Mouse (Mus musculus): Measurements from ENCODE around the gene Ccdc117.
A peak's percentile ranks its signal among the peaks of the same experiment; 100 is the strongest.
"Not testable (repeated sequence)": the region's sequence is repeated elsewhere in the genome, so short reads cannot be mapped to it uniquely, and the experiment has no call there.

Gene Ccdc117

DNA sequence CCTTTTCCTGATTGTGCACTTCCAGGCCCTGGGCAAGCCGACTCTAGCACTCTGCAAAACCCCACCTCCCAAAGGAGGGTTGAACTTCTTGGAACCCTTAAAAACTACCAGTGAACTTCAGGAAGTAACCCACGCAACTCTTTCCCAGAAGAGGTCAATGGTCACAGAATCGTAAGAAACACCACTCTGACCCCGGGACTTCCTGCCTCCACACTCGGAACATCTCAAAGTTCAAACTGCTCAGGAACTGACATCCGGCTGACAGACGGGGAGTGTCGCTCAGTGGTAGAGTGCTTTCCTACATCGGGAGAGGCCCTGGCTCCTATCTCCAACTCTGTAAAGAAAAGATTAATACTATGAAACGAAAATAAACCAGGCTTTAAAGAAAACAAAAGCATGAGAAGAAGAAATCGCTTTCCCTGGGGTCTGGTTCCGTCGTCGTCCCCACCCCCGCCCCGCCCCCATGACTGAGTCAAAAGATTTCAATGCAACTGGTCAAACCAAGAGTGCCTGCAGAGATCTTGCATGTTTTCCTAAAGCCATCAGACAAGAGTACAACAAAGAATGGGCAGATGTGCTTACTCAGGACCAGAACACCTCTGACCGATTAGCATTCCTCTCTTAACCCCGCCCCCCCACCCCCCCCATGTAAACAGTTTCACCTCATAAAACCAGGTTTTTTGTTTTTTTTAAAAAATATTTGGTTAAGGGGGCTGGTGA, 36.0 kb downstream of the Ccdc117 start:
- DNase-seq = no peak

DNA sequence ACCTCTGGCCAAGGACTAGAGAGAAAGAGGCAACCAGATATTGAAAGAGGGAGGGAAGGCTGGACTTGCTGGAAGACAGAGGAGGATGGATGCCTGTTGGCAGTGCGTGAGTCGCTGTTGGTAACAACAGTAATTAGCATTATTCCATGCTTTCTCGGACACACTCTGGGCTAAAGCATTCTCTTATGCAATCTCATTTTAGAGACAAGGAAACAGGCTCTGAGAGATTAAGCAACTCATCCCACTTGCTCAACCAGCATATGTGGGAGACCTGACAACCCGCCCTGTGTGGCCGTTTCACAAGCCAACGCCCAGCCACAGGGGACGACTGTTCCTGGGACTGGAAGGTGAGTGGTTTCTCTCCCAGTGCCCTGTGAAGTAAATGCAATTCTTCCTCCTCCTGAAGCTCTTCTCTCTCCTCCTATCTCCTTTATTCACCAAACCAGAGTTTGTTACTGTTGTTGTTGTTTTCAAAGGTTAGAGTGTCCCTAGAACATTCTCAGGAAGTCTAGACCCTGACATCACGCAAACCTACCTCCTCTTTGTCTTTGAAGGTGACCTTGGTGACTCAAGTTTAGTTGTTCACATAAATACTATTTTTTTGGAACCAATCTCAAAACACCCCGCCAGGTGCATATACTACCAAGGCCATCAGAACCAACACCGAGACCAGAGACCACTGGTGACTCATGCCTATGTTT, 39.5 kb downstream of the Ccdc117 start:
- DNase-seq = no peak

DNA sequence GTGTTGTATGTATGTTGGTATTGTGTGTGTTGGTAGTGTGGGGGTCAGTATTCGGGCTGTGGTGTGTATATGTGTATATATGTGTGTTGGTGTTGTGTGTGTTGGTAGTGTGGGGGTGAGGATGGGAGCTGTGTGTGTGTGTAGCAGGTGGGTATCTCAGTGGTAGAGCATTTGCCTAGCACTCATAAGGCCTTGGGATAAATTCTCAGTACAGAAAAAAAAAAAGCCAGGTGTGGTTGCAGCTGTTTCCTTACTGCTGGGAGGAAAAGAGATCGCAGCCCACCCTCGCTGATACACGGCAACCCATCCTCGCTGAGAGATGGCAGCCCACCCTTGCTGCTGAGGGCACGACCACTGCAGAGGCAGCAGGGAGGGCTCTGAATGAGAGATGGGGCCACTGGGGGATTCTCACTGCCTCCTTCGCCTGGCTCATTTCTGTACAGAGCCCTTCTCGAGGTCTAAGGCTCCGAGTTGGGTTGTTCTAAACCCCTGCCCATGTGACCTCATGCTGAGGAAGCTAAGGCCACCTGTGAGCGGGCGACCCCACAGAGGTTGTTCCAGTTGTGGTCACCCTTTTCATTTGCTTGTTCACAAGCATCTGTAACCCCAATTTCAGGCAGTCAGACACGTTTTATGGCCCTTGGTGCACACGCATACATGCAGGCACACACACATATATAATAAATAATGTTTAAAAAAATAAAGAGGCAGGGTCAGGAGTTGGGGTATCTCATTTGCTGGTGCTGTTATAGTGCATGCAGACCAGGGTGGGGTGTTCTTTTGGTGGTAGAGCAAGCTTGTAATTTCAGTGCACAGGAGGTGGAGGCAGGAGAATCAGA, 40.9 kb downstream of the Ccdc117 start:
- no peak for DNase-seq

DNA sequence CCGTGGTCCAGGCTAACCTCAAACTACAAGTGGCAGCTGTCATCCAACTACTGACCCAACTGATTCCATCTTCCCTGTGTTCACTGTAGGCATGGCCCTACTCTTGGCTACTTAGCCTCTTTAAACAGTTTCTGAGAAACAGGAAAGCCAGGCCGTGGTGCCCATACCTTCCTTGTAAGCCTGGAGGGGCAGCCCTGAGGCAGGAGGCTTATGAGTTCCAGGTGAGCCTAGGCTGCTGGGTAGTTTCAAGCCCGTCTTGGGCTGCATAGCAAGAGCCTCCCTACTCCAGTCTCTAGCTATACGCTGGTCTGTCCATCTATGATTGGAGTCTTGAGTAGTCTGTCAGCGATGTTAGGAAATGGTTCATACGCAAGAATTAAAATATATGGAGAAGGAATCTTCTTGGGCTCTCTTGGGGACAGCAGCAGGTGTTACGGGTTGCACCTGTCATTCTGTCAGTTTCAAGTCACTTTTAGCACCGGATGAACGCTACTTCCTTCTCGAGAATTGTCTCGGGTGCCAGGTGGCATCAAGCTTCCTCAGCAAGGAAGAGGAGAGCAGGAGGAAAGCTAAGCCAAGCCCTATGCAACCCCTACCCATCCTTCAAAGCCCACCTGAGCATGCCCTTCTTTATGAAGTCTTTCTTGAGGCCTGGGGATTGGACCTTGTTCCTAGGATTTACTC, 41.9 kb downstream of the Ccdc117 start:
- no peak for DNase-seq

DNA sequence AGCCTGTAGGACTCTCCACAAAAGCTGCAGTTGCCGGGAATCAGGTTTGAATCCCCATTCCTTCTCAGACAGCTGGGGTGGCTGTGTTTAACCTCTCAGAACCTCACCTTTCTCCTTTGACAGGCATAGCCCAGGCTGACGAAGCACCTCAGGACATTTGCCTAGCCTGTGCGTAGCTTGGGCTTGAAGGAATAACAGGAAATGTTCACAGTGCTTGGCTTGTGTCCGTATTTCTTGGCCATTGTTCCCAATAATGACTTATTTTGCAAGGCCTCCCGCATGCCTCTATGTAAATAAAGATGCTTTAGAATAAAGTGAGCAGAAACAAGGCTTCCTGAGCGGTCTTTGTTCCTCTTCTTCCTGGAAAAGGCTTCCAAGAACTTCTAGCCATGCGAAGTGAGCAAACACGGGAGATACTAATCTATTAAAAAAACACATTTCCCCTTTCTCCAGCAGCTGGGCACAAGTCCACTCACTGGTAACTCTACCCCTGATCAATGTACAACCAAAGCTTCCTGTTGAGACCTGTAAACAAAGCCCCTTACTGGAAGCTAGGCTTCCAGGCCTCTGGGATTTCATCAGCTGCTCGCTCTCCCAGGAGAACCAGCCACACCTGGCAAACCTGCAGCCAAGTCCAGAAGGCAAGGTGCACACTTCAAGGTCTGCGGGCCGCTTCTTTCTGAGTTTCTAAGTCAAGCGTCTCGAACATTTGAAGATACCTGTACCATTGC, 42.9 kb downstream of the Ccdc117 start:
- no peak for DNase-seq

DNA sequence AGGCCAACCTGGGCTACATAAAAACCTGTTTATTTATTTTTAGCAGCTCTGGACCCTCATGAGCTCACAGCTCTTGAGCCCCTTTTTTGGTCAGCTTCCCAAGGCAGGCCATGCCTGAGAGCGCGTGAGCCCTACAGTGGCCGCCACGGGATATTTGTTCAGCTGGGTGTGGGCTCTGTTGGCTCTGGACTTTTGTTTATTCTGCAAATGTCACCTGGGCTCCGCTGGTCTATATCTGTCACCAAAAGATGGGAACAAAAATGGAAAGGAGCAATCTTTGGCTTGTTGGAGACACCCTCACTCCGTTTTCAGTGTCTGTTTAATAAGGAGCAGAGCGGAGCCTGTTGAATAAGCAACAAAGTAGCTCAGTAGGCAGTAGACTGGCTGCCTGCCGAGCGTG, 43.6 kb downstream of the Ccdc117 start:
- DNase-seq = no peak

DNA sequence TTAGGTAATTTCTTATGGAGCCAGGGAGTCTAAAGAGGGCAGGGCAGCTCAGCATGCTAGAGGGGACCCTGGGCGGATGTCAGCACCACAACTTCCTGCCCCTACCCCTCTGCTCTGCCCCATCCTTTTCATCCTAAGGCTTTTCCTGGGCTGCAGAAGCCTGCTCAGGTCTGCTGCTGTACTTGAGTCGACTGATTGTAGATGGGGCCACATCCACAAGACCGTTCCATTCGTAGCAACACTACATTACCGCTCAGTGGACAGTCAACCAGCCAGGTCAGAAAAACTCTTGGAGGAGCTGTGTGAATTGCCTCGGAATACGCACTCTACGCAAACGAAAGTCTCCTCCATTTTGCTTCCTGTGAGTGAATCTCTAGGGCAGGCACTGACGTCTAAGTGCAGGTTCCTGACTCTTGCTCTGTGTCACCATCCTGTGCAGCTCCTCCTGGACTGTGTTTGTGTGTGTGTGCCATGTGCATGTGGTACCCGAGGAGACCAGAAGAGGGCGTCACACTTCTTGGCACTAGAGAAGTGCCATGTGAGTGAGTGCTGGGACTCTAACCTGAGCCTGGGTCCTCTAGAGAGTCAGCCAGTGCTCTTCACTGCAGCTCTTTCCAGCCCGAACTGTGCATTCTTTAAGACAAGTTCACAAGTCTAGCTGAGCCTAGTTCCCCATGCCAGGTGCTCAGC, 45.3 kb downstream of the Ccdc117 start:
- DNase-seq = no peak

DNA sequence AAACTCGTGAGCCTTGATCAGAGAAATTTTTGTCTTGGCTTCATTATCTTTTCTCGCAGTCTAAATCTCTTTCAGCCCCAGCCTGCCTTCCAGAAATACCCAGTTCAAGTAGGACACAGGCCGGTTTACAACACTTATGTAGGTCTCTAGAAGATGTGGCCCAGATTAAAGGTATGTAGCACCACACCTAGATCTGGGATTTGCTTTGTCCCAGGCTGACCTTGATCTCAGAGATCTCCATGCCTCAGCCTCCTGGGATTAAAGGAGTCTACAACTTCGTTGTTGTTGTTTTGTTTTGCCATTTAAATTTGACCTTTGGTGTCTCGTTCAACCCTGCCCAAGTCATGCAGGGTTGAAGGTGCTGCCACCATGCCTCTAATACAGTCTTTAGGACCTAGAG, 46.1 kb downstream of the Ccdc117 start:
- no peak for DNase-seq

DNA sequence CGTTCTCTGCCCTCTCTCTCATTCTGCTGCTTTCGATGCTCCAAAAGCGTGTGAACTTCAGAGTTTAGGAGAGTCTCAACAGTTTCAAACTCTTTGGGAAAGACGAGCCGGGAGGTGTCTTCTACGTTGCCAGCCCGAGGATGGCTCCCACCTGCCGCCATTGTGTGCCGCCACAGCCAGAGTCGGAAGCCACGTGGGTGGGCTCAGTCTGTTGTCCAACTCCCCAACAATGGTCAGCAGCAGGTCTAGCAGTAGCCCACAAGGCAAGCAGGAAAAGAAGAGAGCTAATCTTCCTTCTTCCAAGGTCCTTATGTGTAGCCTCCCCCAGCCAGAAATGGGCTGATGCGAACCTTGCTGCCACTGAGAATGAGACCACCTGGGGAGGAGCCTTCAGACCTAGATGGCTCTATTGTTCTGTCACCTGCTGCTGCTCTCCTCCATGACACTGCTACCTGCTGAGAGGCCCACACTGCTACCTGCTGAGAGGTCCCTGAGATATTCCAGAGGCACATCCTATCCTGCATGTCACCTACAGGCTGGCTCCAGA, 46.6 kb downstream of the Ccdc117 start:
- DNase-seq = no peak

DNA sequence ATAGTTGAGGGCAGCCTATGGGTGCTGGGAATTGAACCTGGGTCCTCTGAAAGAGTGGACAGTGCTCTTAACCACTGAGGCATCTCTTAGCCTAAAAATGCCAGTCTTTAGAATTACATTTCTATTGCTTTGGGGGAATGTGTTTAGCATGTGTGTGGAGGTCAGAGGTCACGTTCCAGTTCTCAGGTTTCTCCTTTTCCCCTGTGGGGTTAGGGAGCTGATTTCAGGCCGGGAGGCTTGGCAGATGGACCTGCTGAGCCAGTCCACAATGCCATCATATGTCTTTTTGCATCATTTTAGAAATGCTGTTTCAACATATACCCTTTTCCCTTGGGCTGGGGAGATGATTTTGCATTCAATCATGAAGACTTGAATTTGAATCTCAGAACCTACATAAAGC, 48.1 kb downstream of the Ccdc117 start:
- DNase-seq = no peak

DNA sequence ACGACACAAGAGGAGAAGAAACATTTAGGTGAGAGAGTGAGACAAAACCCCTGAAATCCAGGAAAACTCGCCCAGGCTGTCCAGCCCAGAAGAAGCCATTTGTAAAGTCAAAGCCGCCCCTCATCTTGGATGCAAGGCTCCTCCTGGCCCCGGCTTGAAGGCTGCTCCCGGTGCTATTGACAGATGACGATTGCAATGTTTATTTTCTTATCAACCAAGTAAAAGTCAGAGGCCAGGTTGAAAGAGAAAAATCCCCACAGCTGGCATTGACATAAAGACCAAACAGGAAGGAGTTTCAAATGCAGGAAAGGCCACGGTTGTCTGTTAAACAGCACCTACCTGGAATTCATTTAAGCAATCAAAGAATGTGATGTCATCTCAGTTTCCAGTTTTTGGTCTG, 50.1 kb downstream of the Ccdc117 start:
- no peak for DNase-seq

DNA sequence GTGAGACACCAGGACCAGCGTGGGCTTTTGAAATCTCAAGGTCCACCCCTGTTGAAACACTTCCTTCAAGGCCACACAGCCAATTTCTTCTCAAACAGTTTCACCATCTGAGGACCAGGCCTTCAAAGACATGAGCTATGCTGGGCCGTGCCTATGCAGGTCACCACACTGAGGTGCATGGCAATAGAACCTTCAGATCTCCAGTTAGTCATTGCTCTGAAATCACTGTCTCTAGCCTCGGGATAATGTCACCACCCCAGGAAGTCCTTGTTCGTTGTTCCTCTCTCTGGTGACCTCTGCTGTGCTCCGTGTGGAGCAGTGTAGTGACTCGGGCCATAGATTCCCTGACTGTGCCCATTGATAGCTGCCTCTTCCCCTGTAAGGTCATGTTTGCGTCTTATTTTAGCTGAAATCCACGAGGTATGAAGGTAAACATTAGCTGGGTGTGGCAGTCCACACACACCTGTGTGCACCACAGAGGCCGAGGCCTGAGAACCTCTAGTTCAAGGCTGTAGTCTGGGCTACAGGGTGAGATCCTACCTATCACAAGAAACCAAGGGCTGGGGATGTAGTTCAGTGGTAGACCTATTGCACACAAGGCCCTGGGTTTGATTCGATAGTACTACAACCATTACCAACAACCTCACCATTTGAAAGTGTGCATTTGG, 50.9 kb downstream of the Ccdc117 start:
- DNase-seq = no peak

DNA sequence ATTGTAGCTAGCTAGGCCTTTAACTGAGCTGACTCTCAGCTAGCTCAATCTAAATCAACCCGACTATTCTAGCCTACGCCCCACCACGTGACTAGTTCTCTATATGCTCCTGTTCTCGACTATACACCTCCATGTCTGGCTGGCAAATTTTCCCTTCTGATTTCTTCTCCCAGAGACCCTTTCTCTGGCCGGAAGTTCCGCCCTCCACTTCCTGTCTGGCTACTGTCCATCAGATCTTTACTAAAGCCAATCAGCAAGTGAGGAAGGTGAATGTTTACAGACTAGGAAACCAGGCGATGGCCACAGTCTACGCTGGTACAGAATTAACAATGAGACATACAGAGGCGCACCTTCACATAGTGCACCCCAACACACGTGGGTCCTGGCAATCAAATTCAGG, 52.6 kb downstream of the Ccdc117 start:
- not testable (repeated sequence) for DNase-seq

DNA sequence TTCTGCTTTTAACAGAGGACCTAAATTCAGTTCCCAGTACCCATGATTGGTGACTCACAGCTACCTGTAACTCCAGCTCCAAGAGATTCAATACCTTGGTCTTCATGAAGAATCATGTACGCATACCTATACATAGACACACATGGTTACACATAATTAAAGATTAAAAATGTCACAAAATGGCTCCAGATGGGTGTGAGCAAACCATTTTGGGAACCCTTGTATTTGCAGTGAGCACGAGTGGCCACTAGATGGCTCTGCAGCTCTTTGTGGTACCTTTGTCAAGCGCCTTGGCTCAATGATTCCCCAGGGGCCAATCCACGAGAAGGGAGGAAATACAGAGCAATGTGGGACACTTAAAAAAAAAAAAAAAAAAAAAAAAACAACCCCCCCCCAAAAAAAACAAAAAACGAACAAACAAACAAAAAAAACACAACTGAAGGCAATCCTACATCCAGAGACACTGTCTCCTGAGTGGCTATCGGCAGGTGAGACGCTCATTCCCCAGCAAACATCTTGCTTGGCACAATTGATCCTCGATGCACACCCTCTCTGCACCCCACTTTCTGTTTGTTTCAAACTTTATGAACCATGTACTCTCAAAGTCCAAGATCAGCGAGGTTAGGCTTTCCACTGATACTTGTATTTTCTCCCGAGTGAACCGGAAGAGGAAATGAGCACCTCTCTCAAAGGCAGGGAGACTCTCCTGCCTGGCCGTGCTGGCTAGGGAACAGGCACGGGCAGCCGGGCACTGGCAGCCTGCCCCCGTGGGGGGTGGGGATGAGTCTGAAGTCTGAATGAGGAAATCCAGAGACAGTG, 56.6 kb downstream of the Ccdc117 start:
- peak; percentile 91 to 93 for DNase-seq

DNA sequence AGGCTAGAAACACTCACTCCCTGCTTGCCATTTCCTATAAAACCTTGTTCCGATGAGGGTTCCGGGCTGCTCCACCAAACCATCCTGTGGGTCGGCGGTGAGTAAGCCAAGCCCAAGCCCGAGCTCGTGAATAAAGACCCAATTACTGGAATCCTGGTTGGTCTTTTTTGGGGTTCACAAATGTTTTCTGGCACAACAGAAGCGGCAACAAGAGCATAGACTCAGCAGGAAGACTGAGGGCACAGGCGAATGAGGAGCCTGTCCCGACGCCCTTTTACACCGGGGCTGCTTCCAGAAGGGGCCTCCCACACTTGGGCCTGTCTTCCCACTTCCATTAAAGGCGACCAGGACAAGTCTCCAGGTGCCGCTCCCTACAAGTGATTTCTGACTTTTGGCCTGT, 59.4 kb downstream of the Ccdc117 start:
- no peak for DNase-seq

All from cerebellum, postnatal 14 days (tissue).